Mouse (Mus musculus) heart, adult 18-20 months (tissue): ENCODE results near the gene Smbd1. TPM values are rescaled to one million over a fixed set of nuclear protein-coding genes. Genes with fewer than 3 reads are reported as not detected.
A peak's percentile ranks its signal among the peaks of the same experiment; 100 is the strongest.

Experiments used
- DNase-seq, 2 experiments: peaks; one replicate each; pipeline ENCODE4 v3.0.0; 2021 to 2022; ENCODE audit warnings: mixed read lengths in 1 of 2
- total RNA-seq, 2 experiments: library from RNA; stranded (reverse); gene quantifications; 2 replicates each; pipeline ENCODE4 v1.2.3; 2021

The Smbd1 gene
- total RNA-seq, 2 experiments from 2014 or later: not detected

DNA sequence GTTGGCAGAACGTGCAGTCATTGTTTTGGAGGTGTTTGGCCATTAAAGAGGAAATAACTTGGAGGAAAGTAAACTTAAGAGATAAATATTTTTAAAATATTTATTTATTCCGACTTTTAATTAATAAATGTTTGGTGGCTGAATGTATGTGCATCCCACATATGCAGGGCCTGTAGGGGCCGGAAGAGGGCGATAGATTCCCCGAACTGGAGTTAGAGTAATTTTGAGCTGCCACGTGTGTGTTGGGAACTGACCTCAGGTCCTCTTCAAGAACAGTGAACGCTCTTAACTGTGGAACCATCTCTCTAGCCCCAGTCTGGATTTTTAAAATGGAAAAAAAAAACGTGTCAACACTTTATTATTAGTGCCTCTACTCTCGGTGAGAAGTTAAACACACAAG is 3.1 kb upstream of the Smbd1 start:
- DNase-seq: no peak

DNA sequence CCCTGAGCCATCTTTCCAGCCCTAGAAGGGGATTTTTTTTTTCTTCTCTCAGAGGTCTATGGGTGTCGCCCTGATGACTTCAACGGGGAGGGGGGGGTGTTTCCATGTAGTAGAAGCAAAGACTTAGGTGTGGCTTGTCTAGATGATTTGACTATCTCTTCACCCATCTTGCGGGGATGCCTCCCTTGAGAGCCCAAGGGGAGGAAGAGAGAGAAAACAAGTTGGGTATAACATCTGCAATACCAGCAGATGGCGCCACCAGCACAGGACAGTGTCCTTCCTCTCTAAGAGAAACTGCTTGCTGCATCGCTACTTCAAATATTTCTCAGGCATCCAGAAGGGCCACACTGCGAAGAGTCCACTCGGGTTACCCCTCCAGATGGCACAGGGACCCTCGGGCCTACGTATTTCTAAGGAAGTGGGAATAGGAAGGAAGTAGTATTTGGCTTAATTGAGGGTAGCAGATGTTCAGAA is 2.6 kb upstream of the Smbd1 start:
- peak; percentile 89 to 95 for DNase-seq

DNA sequence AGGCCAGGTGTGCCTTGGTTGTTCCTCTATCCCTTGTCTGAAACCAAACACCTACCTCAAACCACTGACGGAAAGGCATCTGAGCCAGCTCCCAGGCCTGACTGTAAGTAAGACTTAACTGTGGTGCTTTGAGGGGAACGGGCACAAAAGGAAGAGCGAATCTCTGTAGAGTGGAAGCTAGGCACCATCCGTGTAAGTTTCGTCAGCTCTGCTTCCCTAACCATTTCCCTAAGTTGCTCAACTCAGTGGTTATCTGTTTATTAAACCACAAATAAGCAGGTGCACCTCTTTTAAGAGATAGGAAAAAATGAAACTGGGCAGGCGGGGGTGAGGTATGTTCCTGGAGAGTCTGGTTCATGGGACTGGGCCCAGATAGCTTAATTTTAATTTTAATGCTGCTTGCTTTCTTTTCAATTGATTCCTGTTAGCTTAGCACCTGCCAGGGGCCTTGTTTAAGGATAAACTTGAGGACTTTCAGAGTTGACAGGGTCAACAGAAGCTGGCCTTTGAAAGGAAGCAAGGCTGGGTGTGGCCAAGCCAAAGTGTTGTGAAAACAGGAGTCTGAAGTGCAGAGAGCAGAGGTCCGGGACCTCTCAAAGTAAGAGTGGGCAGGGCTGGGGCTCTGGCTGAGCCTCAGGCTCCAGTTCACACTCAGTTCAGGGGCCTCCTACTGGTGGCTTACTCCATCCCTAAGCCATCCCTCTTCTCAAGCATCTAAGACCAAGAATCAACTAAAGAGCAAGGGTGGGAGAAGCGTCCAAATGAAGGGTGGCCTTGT is 2.7 kb downstream of the Smbd1 start:
- DNase-seq: no peak

GRCm38 (mm10) chr16:32805151-32805550 is 5.1 kb downstream of the Smbd1 start:
- no peak for DNase-seq

GRCm38 (mm10) chr16:32803901-32804300 is 6.4 kb downstream of the Smbd1 start:
- DNase-seq: no peak

- DNase-seq: peak; percentile 88 to 89
These were observed 6.9 kb downstream of the Smbd1 start for GRCm38 (mm10) chr16:32803252-32803853.

- no peak for DNase-seq
These were observed 12.9 kb downstream of the Smbd1 start, which contains the start of gene Muc20 for GRCm38 (mm10) chr16:32797426-32797689. Gene Muc20 (minus strand): TSS chr16:32797435.

- no peak for DNase-seq
These were observed 13.4 kb downstream of the Smbd1 start for GRCm38 (mm10) chr16:32796676-32797425.

- DNase-seq: no peak
These were observed 15.1 kb downstream of the Smbd1 start for GRCm38 (mm10) chr16:32795177-32795576.

DNA sequence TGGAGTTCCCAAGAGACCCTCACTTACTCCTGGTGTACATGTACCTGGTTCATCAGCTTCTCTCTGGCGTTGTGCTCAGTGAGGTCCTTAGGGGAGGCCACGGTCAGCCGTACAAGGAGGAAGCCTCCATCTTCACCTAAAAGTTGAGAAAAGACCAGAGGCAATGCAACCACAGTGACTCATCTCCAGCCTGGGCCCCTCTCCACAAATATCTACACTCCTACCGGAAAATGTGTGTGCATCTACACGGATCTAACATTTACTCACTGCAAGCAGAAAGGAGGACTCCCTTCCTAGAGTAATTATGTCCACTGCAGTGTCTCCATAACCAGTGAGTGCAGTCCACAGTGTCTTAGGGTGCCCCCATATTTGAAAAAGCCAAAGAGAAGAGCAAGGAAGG is 20.2 kb downstream of the Smbd1 start:
- DNase-seq: no peak

DNA sequence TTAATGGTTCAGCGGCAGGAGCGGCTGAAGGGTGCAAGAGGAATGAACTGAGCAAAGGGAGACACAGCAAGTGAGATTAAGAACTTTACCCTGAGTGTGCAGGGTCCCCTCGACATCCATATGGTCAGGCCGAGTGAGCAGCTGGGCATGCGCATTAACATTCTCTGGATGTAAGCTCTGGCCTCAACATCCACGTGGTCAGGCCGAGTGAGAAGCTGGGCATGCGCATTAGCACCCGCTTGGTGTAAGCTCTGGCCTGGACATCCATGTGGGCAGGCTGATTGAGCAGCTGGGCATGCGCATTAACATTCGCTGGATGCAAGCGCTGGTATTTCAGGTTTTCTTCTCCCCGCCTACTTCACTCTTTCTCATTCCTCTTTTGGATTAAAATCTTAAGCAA is 25.4 kb downstream of the Smbd1 start:
- no peak for DNase-seq

GRCm38 (mm10) chr16:32783324-32784062 is 26.8 kb downstream of the Smbd1 start:
- no peak for DNase-seq

DNA sequence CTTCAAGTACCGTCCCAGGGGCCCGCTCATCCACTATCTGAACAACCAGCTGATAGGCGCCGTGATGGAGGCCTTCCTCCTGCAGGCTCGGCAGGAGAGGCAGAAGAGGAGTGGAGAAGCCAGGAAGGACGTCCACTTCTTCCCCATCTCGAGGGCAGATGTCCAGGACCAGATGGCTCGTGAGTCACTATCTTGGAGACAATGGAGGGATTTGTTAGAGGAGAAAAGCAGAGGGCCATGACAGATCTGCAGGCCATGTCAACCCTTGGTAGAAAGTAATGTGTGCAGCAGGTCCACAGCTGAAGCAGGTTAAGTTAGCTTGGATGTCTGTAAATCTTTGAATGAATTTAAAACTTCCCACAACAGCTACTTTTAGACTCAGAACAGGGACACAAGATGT is 31.3 kb downstream of the Smbd1 start:
- no peak for DNase-seq

- DNase-seq: no peak
These were observed 33.6 kb downstream of the Smbd1 start for GRCm38 (mm10) chr16:32776676-32777075.

- DNase-seq: no peak
These were observed 43.4 kb downstream of the Smbd1 start for GRCm38 (mm10) chr16:32766904-32767303.

DNA sequence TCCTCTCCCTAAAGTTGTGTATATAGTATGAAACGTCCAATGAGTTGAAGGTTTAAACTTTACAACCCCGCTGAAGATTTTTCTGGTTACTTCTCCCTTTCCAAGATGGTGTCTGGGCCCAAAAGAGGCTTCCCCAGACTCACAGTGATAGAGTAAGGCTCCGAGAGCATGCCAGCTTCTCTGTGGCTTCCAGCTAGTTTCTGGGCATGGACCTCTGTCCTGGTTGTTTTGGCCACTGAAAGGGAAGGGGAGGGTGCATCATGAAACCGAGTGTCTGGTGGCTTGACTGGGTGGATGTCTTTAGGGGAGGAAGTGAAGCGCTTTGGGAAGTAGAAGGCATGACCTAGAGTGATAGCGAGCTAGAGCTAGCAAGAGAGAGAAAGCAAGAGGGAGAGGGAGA is 45.3 kb downstream of the Smbd1 start:
- no peak for DNase-seq

- DNase-seq: no peak
These were observed 45.7 kb downstream of the Smbd1 start for GRCm38 (mm10) chr16:32764550-32764949.

Other genes with a start within 250 kb of the Smbd1 start
- 10 to 100 TPM; 27.1 to 57.1 TPM for gene Tfrc, start 201.6 kb downstream of the Smbd1 start, total RNA-seq
- gene Tnk2, start 166.6 kb downstream of the Smbd1 start, total RNA-seq: 10 to 100 TPM; 20.5 to 22.0 TPM
- gene Muc4, start 74.6 kb downstream of the Smbd1 start, total RNA-seq: under 1 TPM; 0.35 to 0.44 TPM
- gene Muc20, start 13.0 kb downstream of the Smbd1 start, total RNA-seq: under 1 TPM; 0.30 to 0.44 TPM
- gene Fyttd1, start 67.0 kb upstream of the Smbd1 start, total RNA-seq: 100 to 1,000 TPM; 105 to 106 TPM
- 10 to 100 TPM; 28.3 to 29.7 TPM for gene Rubcn, start 67.3 kb upstream of the Smbd1 start, total RNA-seq
- 10 to 100 TPM; 19.9 to 21.4 TPM for gene Lrch3, start 103.6 kb upstream of the Smbd1 start, total RNA-seq
- gene Iqcg, start 245.7 kb upstream of the Smbd1 start, total RNA-seq: under 1 TPM; 0.49 to 0.62 TPM
- 100 to 1,000 TPM; 354 to 362 TPM for gene Rpl35a, start 246.0 kb upstream of the Smbd1 start, total RNA-seq